Mouse (Mus musculus) myocyte (in vitro differentiated cells): ENCODE data around the gene Csmd2. TPM values are rescaled to one million over a fixed set of nuclear protein-coding genes. Genes with fewer than 3 reads are reported as not detected.

Experiments
- H3K27me3 ChIP-seq: one replicate; pipeline ENCODE4 v1.6.1; 2011; ENCODE audit not compliant: control insufficient read depth, insufficient read depth, insufficient read length
- H3K36me3 ChIP-seq: one replicate; pipeline ENCODE4 v1.6.1; 2011; ENCODE audit not compliant: control insufficient read depth, insufficient read depth
- H3K4me2 ChIP-seq: one replicate; pipeline ENCODE4 v1.6.1; 2011; ENCODE audit warnings: low read depth, control low read depth
- H3K4me3 ChIP-seq: one replicate; pipeline ENCODE4 v1.5.1; 2011; ENCODE audit warnings: mild to moderate bottlenecking, control low read depth, moderate library complexity
- H3K79me2 ChIP-seq: one replicate; pipeline ENCODE4 v1.6.1; 2011; ENCODE audit not compliant: control insufficient read depth, insufficient read depth
- H3ac ChIP-seq: one replicate; pipeline ENCODE4 v1.6.1; 2011; ENCODE audit not compliant: control insufficient read depth, insufficient read length
- CEBPB ChIP-seq: IDR thresholded peaks from 2 replicates; pipeline ENCODE4 v1.6.1; 2011; ENCODE audit warnings: mild to moderate bottlenecking, moderate library complexity; ENCODE audit not compliant: poor library complexity, insufficient read depth, severe bottlenecking
- E2F4 ChIP-seq: IDR thresholded peaks from one replicate; pipeline ENCODE4 v1.6.1; 2011; ENCODE audit warnings: mild to moderate bottlenecking, control low read depth, moderate library complexity; ENCODE audit not compliant: insufficient read depth
- MAX ChIP-seq: IDR thresholded peaks from one replicate; pipeline ENCODE4 v1.6.1; 2011; ENCODE audit warnings: low read depth, mild to moderate bottlenecking, control low read depth
- MYOD1 ChIP-seq, 3 experiments: IDR thresholded peaks; one replicate each; pipeline ENCODE4 v1.6.1; 2011; ENCODE audit warnings: control low read depth in 2 of 3, low read depth in 2 of 3, mild to moderate bottlenecking in 2 of 3, moderate library complexity in 1 of 3; ENCODE audit not compliant: insufficient read length in 2 of 3, control insufficient read depth in 1 of 3
- MYOG ChIP-seq, 3 experiments: IDR thresholded peaks; one replicate each; pipeline ENCODE4 v1.6.1; 2011; ENCODE audit warnings: control low read depth in 2 of 3, low read depth in 2 of 3, mild to moderate bottlenecking in 2 of 3; ENCODE audit not compliant: insufficient read length in 2 of 3, control insufficient read depth in 1 of 3, insufficient read depth in 1 of 3
- POLR2A ChIP-seq: IDR thresholded peaks from one replicate; pipeline ENCODE4 v1.6.1; 2011; ENCODE audit warnings: low read depth, mild to moderate bottlenecking, control low read depth, moderate library complexity; ENCODE audit not compliant: insufficient read length
- POLR2AphosphoS2 ChIP-seq: IDR thresholded peaks from one replicate; pipeline ENCODE4 v1.6.1; 2011; ENCODE audit warnings: low read depth, control low read depth; ENCODE audit not compliant: insufficient read length
- REST ChIP-seq: IDR thresholded peaks from one replicate; pipeline ENCODE4 v1.6.1; 2011; ENCODE audit warnings: mild to moderate bottlenecking, control low read depth, moderate library complexity; ENCODE audit not compliant: insufficient read depth, insufficient read length
- SRF ChIP-seq: IDR thresholded peaks from one replicate; pipeline ENCODE4 v1.6.1; 2011; ENCODE audit warnings: low read depth; ENCODE audit not compliant: control insufficient read depth, insufficient read length
- TCF12 ChIP-seq: IDR thresholded peaks from one replicate; pipeline ENCODE4 v1.6.1; 2011; ENCODE audit warnings: mild to moderate bottlenecking, control low read depth; ENCODE audit not compliant: poor library complexity, insufficient read depth, severe bottlenecking
- TCF3 ChIP-seq: IDR thresholded peaks from one replicate; pipeline ENCODE4 v1.6.1; 2011; ENCODE audit warnings: low read depth, control low read depth; ENCODE audit not compliant: insufficient read length
- USF1 ChIP-seq: IDR thresholded peaks from one replicate; pipeline ENCODE4 v1.6.1; 2011; ENCODE audit warnings: low read depth, mild to moderate bottlenecking, control low read depth, moderate library complexity
- polyA plus RNA-seq: library from polyadenylated mRNA; unstranded; fragments of >200 nt; fragmentation: generic; extraction: Trizol; gene quantifications from one replicate; pipeline ENCODE4 v1.2.1, GENCODE M21; 2012; ENCODE audit warnings: missing spikeins

Gene Csmd2
- polyA plus RNA-seq, 1 experiment = not detected

GRCm38 (mm10) chr4:127986491-127987075 lies 1.1 kb upstream of the Csmd2 start:
- no peaks in the 10 kb centered on the region for H3K36me3 ChIP-seq
- H3ac ChIP-seq = no peak overlapping the region
- no peak overlapping the region for H3K4me2 ChIP-seq
- H3K4me3 ChIP-seq = no peak overlapping the region
- H3K79me2 ChIP-seq = no peaks in the 10 kb centered on the region
- no peaks in the 10 kb centered on the region for H3K27me3 ChIP-seq
- TF ChIP-seq POLR2AphosphoS2 = no peak

- TF ChIP-seq MYOD1 (IDR thresholded peaks at IDR 0.05; ENCODE audit: control insufficient read depth in 1 of 3, insufficient read length in 2 of 3, low read depth in 2 of 3) = no peak
- no peak for TF ChIP-seq SRF
- TF ChIP-seq POLR2A = no peak
- no peak for TF ChIP-seq POLR2AphosphoS2
- no peak for TF ChIP-seq MYOG (IDR thresholded peaks at IDR 0.05; ENCODE audit: control insufficient read depth in 1 of 3, insufficient read depth in 1 of 3, insufficient read length in 2 of 3, low read depth in 2 of 3)
- no peak for TF ChIP-seq USF1
- TF ChIP-seq TCF12 = no peak
- TF ChIP-seq TCF3 = no peak
- no peak for TF ChIP-seq MAX
- TF ChIP-seq E2F4 = no peak
- no peak for TF ChIP-seq REST
- TF ChIP-seq CEBPB = no peak
- Histone ChIP-seq H3ac (no peak overlapping the region), H3K27me3 (no peaks in the 10 kb centered on the region), H3K79me2 (no peaks in the 10 kb centered on the region), H3K4me3 (no peak overlapping the region), H3K36me3 (no peaks in the 10 kb centered on the region), H3K4me2 (no peak overlapping the region)
These were observed 387 bp upstream of the Csmd2 start for GRCm38 (mm10) chr4:127987270-127987669.

DNA sequence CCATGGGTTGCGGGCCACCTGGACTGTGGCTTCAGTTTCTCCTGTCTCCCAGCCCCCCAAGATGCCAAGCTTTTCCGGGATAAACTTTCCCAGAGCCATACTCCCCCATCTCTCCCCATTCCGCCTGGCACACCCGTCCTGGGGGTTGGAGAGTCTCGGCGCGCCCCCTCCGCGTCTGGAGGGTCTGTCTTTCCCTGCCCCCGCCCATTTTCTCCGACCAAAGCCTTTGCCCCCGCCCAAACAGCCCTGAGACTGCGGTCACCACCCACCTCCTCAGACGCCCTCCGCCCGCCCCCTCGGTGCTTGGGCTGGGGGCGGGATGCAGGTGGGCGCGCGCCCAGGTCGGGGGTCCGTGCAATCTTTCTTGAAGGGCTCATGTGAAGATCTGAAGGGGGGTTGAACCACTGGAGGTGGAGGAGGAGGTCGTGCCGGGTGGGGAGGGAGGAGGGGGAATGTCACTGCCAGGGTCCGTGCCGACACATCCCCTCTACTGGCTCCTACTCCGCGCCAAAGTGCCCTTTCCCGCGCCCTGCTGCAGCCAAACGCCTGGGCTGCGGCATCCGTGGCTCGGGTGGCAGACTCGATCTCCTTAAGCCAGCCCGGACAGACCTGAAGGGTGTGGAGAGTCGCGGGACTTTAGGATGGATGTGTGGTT lies 996 bp downstream of the Csmd2 start:
- H3K36me3 ChIP-seq = no peaks in the 10 kb centered on the region
- H3ac ChIP-seq = no peak overlapping the region
- H3K27me3 ChIP-seq = no peaks in the 10 kb centered on the region
- no peak overlapping the region for H3K4me2 ChIP-seq
- H3K79me2 ChIP-seq = no peaks in the 10 kb centered on the region
- H3K4me3 ChIP-seq = no peak overlapping the region
- no peak for TF ChIP-seq REST
- no peak for TF ChIP-seq POLR2AphosphoS2
- TF ChIP-seq TCF3 = no peak
- TF ChIP-seq SRF = no peak
- no peak for TF ChIP-seq CEBPB
- TF ChIP-seq MAX = no peak
- TF ChIP-seq POLR2A = no peak
- TF ChIP-seq MYOD1 (IDR thresholded peaks at IDR 0.05; ENCODE audit: control insufficient read depth in 1 of 3, insufficient read length in 2 of 3, low read depth in 2 of 3) = no peak
- TF ChIP-seq TCF12 = no peak
- no peak for TF ChIP-seq USF1
- no peak for TF ChIP-seq MYOG (IDR thresholded peaks at IDR 0.05; ENCODE audit: control insufficient read depth in 1 of 3, insufficient read depth in 1 of 3, insufficient read length in 2 of 3, low read depth in 2 of 3)
- no peak for TF ChIP-seq E2F4

- Histone ChIP-seq H3K4me3 (no peak overlapping the region), H3K27me3 (no peaks in the 10 kb centered on the region)
- TF ChIP-seq CEBPB = no peak
- TF ChIP-seq TCF3 = no peak
- no peak for TF ChIP-seq SRF
- no peak for TF ChIP-seq POLR2AphosphoS2
- no peak for TF ChIP-seq POLR2A
- TF ChIP-seq MAX = no peak
- TF ChIP-seq MYOD1 (IDR thresholded peaks at IDR 0.05; ENCODE audit: control insufficient read depth in 1 of 3, insufficient read length in 2 of 3, low read depth in 2 of 3) = no peak
- no peak for TF ChIP-seq TCF12
- TF ChIP-seq USF1 = no peak
- no peak for TF ChIP-seq E2F4
- TF ChIP-seq MYOG (IDR thresholded peaks at IDR 0.05; ENCODE audit: control insufficient read depth in 1 of 3, insufficient read depth in 1 of 3, insufficient read length in 2 of 3, low read depth in 2 of 3) = no peak
- no peak for TF ChIP-seq REST
These were observed 1.8 kb downstream of the Csmd2 start for GRCm38 (mm10) chr4:127989347-127989995.

GRCm38 (mm10) chr4:127999281-127999680 lies 11.6 kb downstream of the Csmd2 start:
- Histone ChIP-seq H3ac (no peak overlapping the region), H3K27me3 (no peaks in the 10 kb centered on the region)
- TF ChIP-seq POLR2AphosphoS2 = no peak
- TF ChIP-seq REST = no peak
- TF ChIP-seq MYOG (IDR thresholded peaks at IDR 0.05; ENCODE audit: control insufficient read depth in 1 of 3, insufficient read depth in 1 of 3, insufficient read length in 2 of 3, low read depth in 2 of 3) = no peak
- TF ChIP-seq POLR2A = no peak
- TF ChIP-seq MAX = no peak
- no peak for TF ChIP-seq E2F4
- no peak for TF ChIP-seq CEBPB
- TF ChIP-seq USF1 = no peak
- TF ChIP-seq MYOD1 (IDR thresholded peaks at IDR 0.05; ENCODE audit: control insufficient read depth in 1 of 3, insufficient read length in 2 of 3, low read depth in 2 of 3) = no peak
- no peak for TF ChIP-seq TCF3

More at GRCm38 (mm10) chr4:127989347-127989995, 1.8 kb downstream of the Csmd2 start:
- no peak overlapping the region for H3ac ChIP-seq
- H3K36me3 ChIP-seq = no peaks in the 10 kb centered on the region
- H3K79me2 ChIP-seq = no peaks in the 10 kb centered on the region
- H3K4me2 ChIP-seq = no peak overlapping the region

More at GRCm38 (mm10) chr4:127999281-127999680, 11.6 kb downstream of the Csmd2 start:
- no peaks in the 10 kb centered on the region for H3K36me3 ChIP-seq
- H3K79me2 ChIP-seq = no peaks in the 10 kb centered on the region
- no peak overlapping the region for H3K4me3 ChIP-seq
- H3K4me2 ChIP-seq = no peak overlapping the region
